Mouse (Mus musculus) intestine, postnatal 0 days (tissue): ENCODE measurements around the gene Yaf2. TPM values are rescaled to one million over a fixed set of nuclear protein-coding genes. Genes with fewer than 3 reads are reported as not detected.

Experiments used
- ATAC-seq: fragments of 200-750 bp; cut with Nextera tagmentation; 2 replicates; pipeline ENCODE4 v1.8.0; 2017; ENCODE audit warnings: mild to moderate bottlenecking, moderate TSS enrichment, moderate library complexity
- H3K27ac ChIP-seq: fragments of 300-500 bp; sonication (generic); 2 replicates; pipeline ENCODE4 v1.5.1; 2014; ENCODE audit warnings: mild to moderate bottlenecking, low read depth, low read length, moderate library complexity
- H3K27me3 ChIP-seq: fragments of 300-500 bp; sonication (generic); replicated peaks from 2 replicates; pipeline ENCODE4 v1.6.1; 2014; ENCODE audit warnings: low read length, mixed read lengths; ENCODE audit not compliant: control insufficient read depth, insufficient read depth
- H3K36me3 ChIP-seq: fragments of 300-500 bp; sonication (generic); 2 replicates; pipeline ENCODE4 v1.6.1; 2014; ENCODE audit warnings: mild to moderate bottlenecking, moderate library complexity; ENCODE audit not compliant: control insufficient read depth, insufficient read depth
- H3K4me1 ChIP-seq: fragments of 300-500 bp; sonication (generic); replicated peaks from 2 replicates; pipeline ENCODE4 v1.6.1; 2014; ENCODE audit warnings: antibody characterized with exemption, low read length, mixed read lengths; ENCODE audit not compliant: control insufficient read depth, insufficient read depth
- H3K4me2 ChIP-seq: fragments of 300-500 bp; sonication (generic); replicated peaks from 2 replicates; pipeline ENCODE4 v1.6.1; 2014; ENCODE audit warnings: low read depth, mild to moderate bottlenecking, moderate library complexity
- H3K4me3 ChIP-seq: fragments of 300-500 bp; sonication (generic); 2 replicates; pipeline ENCODE4 v1.5.1; 2014; ENCODE audit warnings: low read depth, low read length
- H3K9ac ChIP-seq: fragments of 300-500 bp; sonication (generic); 2 replicates; pipeline ENCODE4 v1.6.1; 2014; ENCODE audit warnings: mild to moderate bottlenecking, low read depth, low read length
- H3K9me3 ChIP-seq: fragments of 300-500 bp; sonication (generic); 2 replicates; pipeline ENCODE4 v1.6.1; 2016; ENCODE audit warnings: mixed run types; ENCODE audit not compliant: control insufficient read depth
- CTCF ChIP-seq: sonication (generic); IDR thresholded peaks from 2 replicates; pipeline ENCODE4 v1.5.1; 2016; ENCODE audit warnings: low read depth, mild to moderate bottlenecking, control low read depth, antibody characterized with exemption, moderate library complexity
- WGBS: fragments of 180-500 bp; shearing (Covaris S2); extraction: QIAGEN DNeasy Blood & Tissue Kit; methylation state at CpG from one replicate; pipeline ENCODE4 v1.1.7; 2014; 5-methylcytosine and 5-hydroxymethylcytosine counted together
- polyA plus RNA-seq: library from polyadenylated mRNA; unstranded; fragments of >200 nt; fragmentation: Nextera tagmentation; extraction: Ambion mirVana; gene quantifications from 2 replicates; pipeline ENCODE4 v1.2.1, GENCODE M21; 2015

The Yaf2 gene
- polyA plus RNA-seq, 1 experiment from 2014 or later = 45.0 TPM

GRCm38 (mm10) chr15:93275623-93276022 is 61.1 kb downstream of the Yaf2 start:
- H3K4me2 ChIP-seq = peak overlapping the region; percentile 89
- H3K27ac ChIP-seq = peak overlapping the region; percentile 73
- peak; percentile 18; the same call in 1 of the 2 replicates for TF ChIP-seq CTCF
- no peaks in the 10 kb centered on the region for H3K27me3 ChIP-seq
- 0 out of 2 replicates have a peak, but pooled peaks cover 6% of the 10 kb centered on the region for H3K4me1 ChIP-seq
- no peaks in the 10 kb centered on the region for H3K9me3 ChIP-seq
- peak overlapping the region; percentile 79 for H3K4me3 ChIP-seq
- 0% methylated on average over 21 of the region's 21 CpGs for WGBS
- H3K9ac ChIP-seq = peak overlapping the region; percentile 86
- H3K36me3 ChIP-seq = no peaks in the 10 kb centered on the region
- peak; percentile 22 for ATAC-seq

GRCm38 (mm10) chr15:93274679-93275583 is 61.8 kb downstream of the Yaf2 start, which contains the start of gene Gxylt1:
TSS of gene Gxylt1 (minus strand) at chr15:93275179.
- ATAC-seq = peak; percentile 97
- H3K4me3 ChIP-seq = peak within 1 kb of the TSS; percentile 79

GRCm38 (mm10) chr15:93273788-93274678 is 62.7 kb downstream of the Yaf2 start:
- no peaks in the 10 kb centered on the region for H3K9me3 ChIP-seq
- 0 out of 2 replicates have a peak, but pooled peaks cover 5% of the 10 kb centered on the region for H3K36me3 ChIP-seq
- H3K4me3 ChIP-seq = peak overlapping the region; percentile 79
- WGBS = 37% methylated on average over 19 of the region's 19 CpGs
- no peak for TF ChIP-seq CTCF
- peak overlapping the region; percentile 91 for H3K27ac ChIP-seq
- H3K9ac ChIP-seq = peak overlapping the region; percentile 86
- 0 out of 2 replicates have a peak, but pooled peaks cover 6% of the 10 kb centered on the region for H3K4me1 ChIP-seq
- peak overlapping the region; percentile 75 for H3K4me2 ChIP-seq
- H3K27me3 ChIP-seq = no peaks in the 10 kb centered on the region
- no peak for ATAC-seq

More at GRCm38 (mm10) chr15:93274679-93275583, 61.8 kb downstream of the Yaf2 start, which contains the start of gene Gxylt1:
- Histone ChIP-seq H3K27ac (peak within 1 kb of the TSS; percentile 91), H3K27me3 (no peaks in the 10 kb centered on the region), H3K4me1 (0 out of 2 replicates have a peak, but pooled peaks cover 6% of the 10 kb centered on the region), H3K36me3 (0 out of 2 replicates have a peak, but pooled peaks cover 4% of the 10 kb centered on the region), H3K4me2 (peak within 1 kb of the TSS; percentile 89), H3K9me3 (no peaks in the 10 kb centered on the region), H3K9ac (peak within 1 kb of the TSS; percentile 86)
- no peak for TF ChIP-seq CTCF
- WGBS = under 1% methylated on average over 74 of the region's 93 CpGs

- no peak overlapping the region for H3K4me3 ChIP-seq
These were observed 63.8 kb downstream of the Yaf2 start for GRCm38 (mm10) chr15:93272948-93273347.

GRCm38 (mm10) chr15:93270289-93270855 is 66.4 kb downstream of the Yaf2 start:
- ATAC-seq = no peak
- 0 out of 2 replicates have a peak, but pooled peaks cover 5% of the 10 kb centered on the region for H3K36me3 ChIP-seq
- H3K4me3 ChIP-seq = no peak overlapping the region
- H3K9ac ChIP-seq = no peak overlapping the region
- no peaks in the 10 kb centered on the region for H3K27me3 ChIP-seq
- H3K27ac ChIP-seq = no peak overlapping the region
- 0 out of 2 replicates have a peak, but pooled peaks cover 4% of the 10 kb centered on the region for H3K4me1 ChIP-seq
- no peak overlapping the region for H3K4me2 ChIP-seq
- no peak for TF ChIP-seq CTCF
- H3K9me3 ChIP-seq = no peaks in the 10 kb centered on the region
- whole genome bisulfite sequencing = 74% methylated on average over 9 of the region's 9 CpGs

More at GRCm38 (mm10) chr15:93272948-93273347, 63.8 kb downstream of the Yaf2 start:
- 0 out of 2 replicates have a peak, but pooled peaks cover 5% of the 10 kb centered on the region for H3K36me3 ChIP-seq
- peak overlapping the region; percentile 65 for H3K27ac ChIP-seq
- ATAC-seq = no peak; the same call in 1 of the 2 replicates
- 0 out of 2 replicates have a peak, but pooled peaks cover 6% of the 10 kb centered on the region for H3K4me1 ChIP-seq
- no peaks in the 10 kb centered on the region for H3K27me3 ChIP-seq
- no peaks in the 10 kb centered on the region for H3K9me3 ChIP-seq
- H3K9ac ChIP-seq = no peak overlapping the region
- TF ChIP-seq CTCF = no peak
- H3K4me2 ChIP-seq = peak overlapping the region; percentile 75
- 42% methylated on average over 9 of the region's 9 CpGs for WGBS
